In genomic region chr8:3862736-3863135, GRCm38 (mm10) we compare ENCODE assay signal across 32 mouse cellular contexts. TPM values are rescaled to one million over a fixed set of nuclear protein-coding genes. Genes with fewer than 3 reads are reported as not detected.
"Had no signal": no experiment of that assay in that cellular context is flagged by ENCODE, and none has a peak within 500 bp of the region (broad histone marks: within the 10 kb centered on the region; RNA-seq: fewer than 3 reads in every experiment).

No protein-coding gene starts in this region.

RNA-seq across cellular contexts. Expression of gene Cd209e, which starts 8.6 kb away (rescaled TPM):
- total RNA-seq: common myeloid progenitor, adult 5-6 weeks; forebrain, postnatal 0 days; gastrocnemius, adult 18-20 months; gastrocnemius, adult 2 months; gastrocnemius, adult 8-10 months; gastrocnemius, postnatal 10 days; gastrocnemius, postnatal 14 days; gastrocnemius, postnatal 25 days; gastrocnemius, postnatal 36 days; gastrocnemius, postnatal 4 days; granulocyte monocyte progenitor cell, adult 5-6 weeks; heart, adult 18-20 months; heart, adult 2 months; heart, adult 8-10 months had no signal
- polyA plus RNA-seq: cortical plate, adult 2 months; embryonic facial prominence, embryonic 10.5 days; embryonic facial prominence, embryonic 11.5 days; embryonic facial prominence, embryonic 12.5 days; embryonic facial prominence, embryonic 13.5 days; embryonic facial prominence, embryonic 14.5 days; embryonic facial prominence, embryonic 15.5 days; erythroblast, embryonic 14.5 days; forebrain, embryonic 10.5 days; forebrain, embryonic 11.5 days; forebrain, embryonic 12.5 days; forebrain, embryonic 13.5 days; forebrain, embryonic 14.5 days; forebrain, embryonic 15.5 days; forebrain, embryonic 16.5 days; forebrain, postnatal 0 days; frontal cortex, adult 2 months; heart, adult 2 months; heart, embryonic 10.5 days; heart, embryonic 11.5 days had no signal

RNA-seq across cellular contexts. Expression of gene Cd209d, which starts 15.6 kb away (rescaled TPM):
- total RNA-seq: common myeloid progenitor, adult 5-6 weeks; forebrain, postnatal 0 days; gastrocnemius, postnatal 4 days; granulocyte monocyte progenitor cell, adult 5-6 weeks; heart, adult 2 months had no signal
- polyA plus RNA-seq: cortical plate, adult 2 months; embryonic facial prominence, embryonic 10.5 days; embryonic facial prominence, embryonic 11.5 days; embryonic facial prominence, embryonic 12.5 days; embryonic facial prominence, embryonic 13.5 days; embryonic facial prominence, embryonic 14.5 days; embryonic facial prominence, embryonic 15.5 days; erythroblast, embryonic 14.5 days; forebrain, embryonic 10.5 days; forebrain, embryonic 11.5 days; forebrain, embryonic 12.5 days; forebrain, embryonic 13.5 days; forebrain, embryonic 14.5 days; forebrain, embryonic 15.5 days; forebrain, embryonic 16.5 days; forebrain, postnatal 0 days; frontal cortex, adult 2 months; heart, adult 2 months; heart, embryonic 10.5 days; heart, embryonic 11.5 days had no signal
